Mouse (Mus musculus) liver, postnatal 0 days (tissue): Measurements from ENCODE around the gene Pptc7.

ENCODE experiments used
- CTCF ChIP-seq: sonication (generic); IDR thresholded peaks from 2 replicates; pipeline ENCODE4 v1.5.1; 2016; ENCODE audit warnings: antibody characterized with exemption, low read depth
- EP300 ChIP-seq: IDR thresholded peaks from 2 replicates; pipeline ENCODE4 v1.6.1; 2016; ENCODE audit warnings: antibody characterized with exemption, low read depth, mild to moderate bottlenecking

DNA sequence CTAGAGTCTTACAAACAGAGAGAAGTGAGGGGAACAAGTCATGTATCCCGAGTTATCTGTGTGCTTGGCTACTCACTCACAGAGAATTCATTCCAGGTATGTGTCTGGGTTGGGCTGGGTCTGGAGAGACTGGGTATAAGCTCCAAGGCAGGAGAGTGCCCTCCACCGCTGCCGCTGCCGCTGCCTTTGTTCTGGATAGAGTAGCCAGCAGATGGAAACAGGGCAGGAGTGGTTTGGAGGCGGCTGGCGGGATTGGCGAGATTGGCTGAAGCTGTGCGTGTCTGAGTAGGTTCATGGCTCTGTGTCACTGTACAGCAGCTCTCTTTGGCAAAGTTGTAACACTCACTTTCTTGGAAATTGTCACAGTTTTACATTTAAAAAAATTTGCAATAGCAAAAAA is 39.4 kb downstream of the Pptc7 start:
- no peak for TF ChIP-seq CTCF
- TF ChIP-seq EP300 = no peak
